Mouse (Mus musculus) forebrain, postnatal 0 days (tissue): Measurements from ENCODE around the gene Gm10645. TPM values are rescaled to one million over a fixed set of nuclear protein-coding genes. Genes with fewer than 3 reads are reported as not detected.

ENCODE experiments used
- ATAC-seq: fragments of 200-750 bp; cut with Nextera tagmentation; 2 replicates; pipeline ENCODE4 v1.8.0; 2017; ENCODE audit warnings: mild to moderate bottlenecking, moderate library complexity
- DNase-seq: peaks from one replicate; pipeline ENCODE4 v3.0.0-alpha.2; 2015
- H3K27ac ChIP-seq: fragments of 300-500 bp; sonication (generic); 2 replicates; pipeline ENCODE4 v1.5.1; 2014; ENCODE audit warnings: low read depth, mild to moderate bottlenecking, antibody characterized with exemption, low read length, moderate library complexity, mixed read lengths
- H3K27me3 ChIP-seq: fragments of 300-500 bp; sonication (generic); 2 replicates; pipeline ENCODE4 v1.6.1; 2014; ENCODE audit warnings: mild to moderate bottlenecking, low read length, mixed read lengths; ENCODE audit not compliant: insufficient read depth
- H3K36me3 ChIP-seq: fragments of 300-500 bp; sonication (generic); 2 replicates; pipeline ENCODE4 v1.6.1; 2014; ENCODE audit warnings: mild to moderate bottlenecking, moderate library complexity; ENCODE audit not compliant: insufficient read depth
- H3K4me1 ChIP-seq: fragments of 300-500 bp; sonication (generic); 2 replicates; pipeline ENCODE4 v1.6.1; 2014; ENCODE audit warnings: antibody characterized with exemption; ENCODE audit not compliant: insufficient read depth
- H3K4me2 ChIP-seq: fragments of 300-500 bp; sonication (generic); 2 replicates; pipeline ENCODE4 v1.6.1; 2014; ENCODE audit warnings: low read depth, mild to moderate bottlenecking, moderate library complexity
- H3K4me3 ChIP-seq: fragments of 300-500 bp; sonication (generic); 2 replicates; pipeline ENCODE4 v1.5.1; 2014; ENCODE audit warnings: low read depth, low read length, mixed read lengths
- H3K9ac ChIP-seq: fragments of 300-500 bp; sonication (generic); 2 replicates; pipeline ENCODE4 v1.6.1; 2014; ENCODE audit warnings: mild to moderate bottlenecking
- H3K9me3 ChIP-seq: fragments of 300-500 bp; sonication (generic); 2 replicates; pipeline ENCODE4 v1.6.1; 2016; ENCODE audit warnings: low read length
- CTCF ChIP-seq: sonication (generic); IDR thresholded peaks from 2 replicates; pipeline ENCODE4 v1.5.1; 2016; ENCODE audit warnings: antibody characterized with exemption, control low read depth, low read depth
- WGBS: fragments of 180-500 bp; shearing (Covaris S2); extraction: QIAGEN DNeasy Blood & Tissue Kit; methylation state at CpG from one replicate; pipeline ENCODE4 v1.1.7; 2014; 5-methylcytosine and 5-hydroxymethylcytosine counted together
- polyA plus RNA-seq: library from polyadenylated mRNA; unstranded; fragments of >200 nt; fragmentation: Nextera tagmentation; extraction: Ambion mirVana; gene quantifications from 2 replicates; pipeline ENCODE4 v1.2.1, GENCODE M21; 2015
- total RNA-seq: library from RNA; depleted of rRNA; stranded (reverse); fragments of >200 nt; gene quantifications from 2 replicates; pipeline ENCODE4 v1.2.3, GENCODE M21; 2014; rRNA removed

The Gm10645 gene
- total and polyA plus RNA-seq, 2 experiments from 2014 or later, result 3.2 to 8.8 TPM

- DNase-seq, result no peak
- TF ChIP-seq CTCF, result no peak
- H3K36me3 ChIP-seq, result no peaks in the 10 kb centered on the region
- H3K27ac ChIP-seq, result no peak overlapping the region
- no peaks in the 10 kb centered on the region for H3K27me3 ChIP-seq
- H3K9me3 ChIP-seq, result no peaks in the 10 kb centered on the region
- no peaks in the 10 kb centered on the region for H3K4me1 ChIP-seq
- ATAC-seq, result no peak
- WGBS, result 75% methylated on average over 1 of the region's 1 CpGs
- no peak overlapping the region for H3K4me2 ChIP-seq
- H3K4me3 ChIP-seq, result no peak overlapping the region
- H3K9ac ChIP-seq, result no peak overlapping the region
These were observed 25.9 kb downstream of the Gm10645 start for GRCm38 (mm10) chr8:83140068-83140467.

- H3K36me3 ChIP-seq, result no peaks in the 10 kb centered on the region
- H3K9ac ChIP-seq, result no peak overlapping the region
- no peak for ATAC-seq
- H3K9me3 ChIP-seq, result no peaks in the 10 kb centered on the region
- no peak overlapping the region for H3K27ac ChIP-seq
- no peaks in the 10 kb centered on the region for H3K4me1 ChIP-seq
- DNase-seq, result no peak
- H3K4me2 ChIP-seq, result no peak overlapping the region
- H3K4me3 ChIP-seq, result no peak overlapping the region
- no peak for TF ChIP-seq CTCF
- WGBS, result 64% methylated on average over 2 of the region's 2 CpGs
- H3K27me3 ChIP-seq, result no peaks in the 10 kb centered on the region
These were observed 30.9 kb downstream of the Gm10645 start for GRCm38 (mm10) chr8:83135086-83135485.

Other genes with a start within 250 kb of the Gm10645 start
- 83.4 and 107 TPM in 2 replicates for gene Tbc1d9, start 818 bp downstream of the Gm10645 start, total RNA-seq
- 12.4 and 17.1 TPM in 2 replicates for gene Tbc1d9, start 818 bp downstream of the Gm10645 start, polyA plus RNA-seq
- 0.85 TPM in 1 of 2 replicates, not detected in the other for gene Ucp1, start 124.2 kb upstream of the Gm10645 start, total RNA-seq
- not detected in 2 replicates for gene Ucp1, start 124.2 kb upstream of the Gm10645 start, polyA plus RNA-seq
- 20.0 and 25.6 TPM in 2 replicates for gene Elmod2, start 166.3 kb upstream of the Gm10645 start, total RNA-seq
- gene Elmod2, start 166.3 kb upstream of the Gm10645 start, polyA plus RNA-seq, result 6.7 and 10.0 TPM in 2 replicates
- gene Mgat4d, start 182.3 kb upstream of the Gm10645 start, total RNA-seq, result not detected in 2 replicates
- gene Mgat4d, start 182.3 kb upstream of the Gm10645 start, polyA plus RNA-seq, result not detected in 2 replicates
- 3.4 and 3.5 TPM in 2 replicates for gene Clgn, start 223.7 kb upstream of the Gm10645 start, total RNA-seq
- 4.6 and 5.7 TPM in 2 replicates for gene Clgn, start 223.7 kb upstream of the Gm10645 start, polyA plus RNA-seq